Mouse (Mus musculus) embryonic facial prominence, embryonic 11.5 days (tissue): ENCODE measurements at regions not wholly inside any gene's neighbourhood (a gene's known extent, or its start where the extent isn't known, plus 50 kb on each side); places are given as distances from the start of the nearest gene placed in this dataset.

Experiments
- ATAC-seq: fragments of 200-750 bp; cut with Nextera tagmentation; replicated peaks from 2 replicates; pipeline ENCODE4 v1.8.0; 2017; ENCODE audit warnings: low read depth; ENCODE audit not compliant: insufficient number of reproducible peaks, low FRiP score, low TSS enrichment
- DNase-seq: peaks from one replicate; pipeline ENCODE4 v3.0.0-alpha.2; 2015; ENCODE audit warnings: low spot score
- H3K27ac ChIP-seq: fragments of 300-500 bp; sonication (generic); replicated peaks from 2 replicates; pipeline ENCODE4 v1.5.1; 2014; ENCODE audit warnings: mild to moderate bottlenecking, low read depth, low read length, control low read depth
- H3K27me3 ChIP-seq: fragments of 300-500 bp; sonication (generic); 2 replicates; pipeline ENCODE4 v1.6.1; 2014; ENCODE audit warnings: mild to moderate bottlenecking, low read length, moderate library complexity, mixed read lengths; ENCODE audit not compliant: control insufficient read depth, insufficient read depth
- H3K36me3 ChIP-seq: fragments of 300-500 bp; sonication (generic); replicated peaks from 2 replicates; pipeline ENCODE4 v1.6.1; 2014; ENCODE audit warnings: low read depth, mild to moderate bottlenecking, low read length, moderate library complexity, mixed read lengths; ENCODE audit not compliant: control insufficient read depth, insufficient read depth
- H3K4me1 ChIP-seq: fragments of 300-500 bp; sonication (generic); 2 replicates; pipeline ENCODE4 v1.6.1; 2014; ENCODE audit warnings: low read length, mixed read lengths; ENCODE audit not compliant: control insufficient read depth, insufficient read depth
- H3K4me2 ChIP-seq: fragments of 300-500 bp; sonication (generic); 2 replicates; pipeline ENCODE4 v1.6.1; 2014; ENCODE audit warnings: low read depth, mild to moderate bottlenecking, control low read depth, low read length, moderate library complexity
- H3K4me3 ChIP-seq: fragments of 300-500 bp; sonication (generic); 2 replicates; pipeline ENCODE4 v1.5.1; 2014; ENCODE audit warnings: low read depth, low read length, control low read depth
- H3K9ac ChIP-seq: fragments of 300-500 bp; sonication (generic); replicated peaks from 2 replicates; pipeline ENCODE4 v1.6.1; 2014; ENCODE audit warnings: mild to moderate bottlenecking, control low read depth, low read length
- H3K9me3 ChIP-seq: fragments of 300-500 bp; sonication (generic); replicated peaks from 2 replicates; pipeline ENCODE4 v1.6.1; 2016; ENCODE audit warnings: mild to moderate bottlenecking, low read length, inconsistent platforms, mixed read lengths; ENCODE audit not compliant: control insufficient read depth
- WGBS: fragments of 180-500 bp; shearing (Covaris S2); extraction: QIAGEN DNeasy Blood & Tissue Kit; methylation state at CpG from one replicate; pipeline ENCODE4 v1.1.7; 2014; 5-methylcytosine and 5-hydroxymethylcytosine counted together

DNA sequence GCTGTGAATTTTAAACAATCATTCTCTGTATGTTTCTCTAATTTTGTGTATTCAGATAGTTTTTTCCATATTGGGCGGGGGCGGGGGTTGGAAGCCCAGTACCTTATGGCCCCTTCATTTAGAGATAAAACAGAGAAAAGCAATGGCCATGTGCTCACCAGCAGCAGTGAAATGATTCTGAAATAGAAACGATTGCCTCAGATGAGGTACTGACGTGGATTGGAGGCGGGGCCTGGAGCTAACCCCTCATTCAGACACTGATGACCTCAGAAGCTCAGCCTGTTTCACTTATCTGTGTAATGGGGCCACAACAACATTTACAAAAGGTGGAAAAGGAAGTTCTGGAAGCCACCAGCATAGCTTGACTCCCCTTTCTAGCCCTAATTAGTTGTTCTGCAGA is 223.0 kb upstream of the Irx5 start:
- Histone ChIP-seq H3K9me3 (no peaks in the 10 kb centered on the region), H3K4me3 (no peak overlapping the region), H3K27me3 (peaks cover 2% of the 10 kb centered on the region; the same call in 1 of the 2 replicates), H3K9ac (0 out of 2 replicates have a peak overlapping the region, but pooled peaks have one; percentile 13), H3K4me1 (no peaks in the 10 kb centered on the region; the same call in 1 of the 2 replicates), H3K4me2 (no peak overlapping the region), H3K36me3 (no peaks in the 10 kb centered on the region), H3K27ac (no peak overlapping the region)
- DNase-seq: peak; percentile 53
- no peak for ATAC-seq
- WGBS: 17% methylated on average over 5 of the region's 5 CpGs

DNA sequence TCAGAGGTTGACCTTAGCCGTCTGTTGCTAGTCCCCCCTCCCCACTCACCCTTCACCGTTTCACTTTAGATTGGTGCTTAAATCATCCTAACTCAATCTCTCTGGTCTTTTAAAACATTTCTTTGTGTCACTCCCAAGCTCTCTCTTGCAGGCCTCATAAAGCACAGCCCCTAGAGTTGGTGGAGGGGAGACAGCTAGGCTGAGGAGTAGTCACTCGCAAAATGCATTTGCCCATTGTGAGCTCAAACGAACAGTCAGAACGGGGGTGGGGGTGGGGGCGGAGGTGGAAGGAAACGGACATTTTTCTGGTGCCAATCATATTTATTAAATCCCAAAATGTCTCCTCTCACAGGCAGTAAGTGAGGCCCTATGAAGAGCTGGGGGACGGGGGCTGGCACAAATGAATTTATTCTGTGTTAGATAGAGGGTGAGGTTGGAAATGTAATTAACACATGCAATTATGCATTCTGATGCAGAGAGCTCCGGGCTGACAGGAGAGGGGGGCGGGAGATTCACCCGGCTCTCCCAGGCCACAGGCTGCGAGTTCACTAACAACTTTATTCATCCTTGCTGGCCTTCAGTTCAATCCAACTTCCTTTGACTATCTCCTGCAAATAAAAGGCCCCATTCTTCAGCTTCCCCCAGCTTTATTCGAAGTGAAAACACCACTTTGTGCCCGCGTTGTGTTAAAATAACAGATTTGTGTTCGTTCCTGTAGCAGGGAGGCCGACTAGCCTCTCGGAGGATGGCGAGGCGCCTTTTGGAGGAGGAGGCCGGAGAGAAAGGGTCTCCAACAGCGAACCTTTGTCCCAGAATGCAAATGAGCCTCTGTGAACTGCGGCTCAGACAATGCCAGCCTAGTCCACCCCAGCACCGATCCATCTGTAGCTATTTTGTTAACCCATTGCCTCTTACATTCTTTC is 223.7 kb upstream of the Irx5 start:
- H3K36me3 ChIP-seq: no peaks in the 10 kb centered on the region
- H3K9me3 ChIP-seq: no peaks in the 10 kb centered on the region
- no peaks in the 10 kb centered on the region; the same call in 1 of the 2 replicates for H3K4me1 ChIP-seq
- DNase-seq (peak; percentile 70), ATAC-seq (peak; percentile 74)
- 7% methylated on average over 24 of the region's 24 CpGs for WGBS
- no peak overlapping the region for H3K27ac ChIP-seq
- H3K4me3 ChIP-seq: no peak overlapping the region
- 0 out of 2 replicates have a peak overlapping the region, but pooled peaks have one; percentile 18 for H3K9ac ChIP-seq
- peaks cover 2% of the 10 kb centered on the region; the same call in 1 of the 2 replicates for H3K27me3 ChIP-seq
- no peak overlapping the region for H3K4me2 ChIP-seq

GRCm38 (mm10) chr8:92132949-92133348 is 224.5 kb upstream of the Irx5 start:
- ATAC-seq: no peak
- Histone ChIP-seq H3K4me3 (no peak overlapping the region), H3K27ac (no peak overlapping the region), H3K4me1 (no peaks in the 10 kb centered on the region; the same call in 1 of the 2 replicates), H3K9me3 (no peaks in the 10 kb centered on the region), H3K36me3 (no peaks in the 10 kb centered on the region), H3K9ac (no peak overlapping the region), H3K27me3 (peaks cover 2% of the 10 kb centered on the region; the same call in 1 of the 2 replicates), H3K4me2 (no peak overlapping the region)
- WGBS: 35% methylated on average over 4 of the region's 4 CpGs
- no peak for DNase-seq

- Histone ChIP-seq H3K9ac (no peak overlapping the region), H3K27me3 (peaks cover 2% of the 10 kb centered on the region; the same call in 1 of the 2 replicates), H3K27ac (no peak overlapping the region), H3K4me1 (no peaks in the 10 kb centered on the region; the same call in 1 of the 2 replicates), H3K4me3 (no peak overlapping the region), H3K9me3 (no peaks in the 10 kb centered on the region), H3K4me2 (no peak overlapping the region), H3K36me3 (no peaks in the 10 kb centered on the region)
- 65% methylated on average over 5 of the region's 5 CpGs for WGBS
- ATAC-seq (no peak), DNase-seq (no peak)
Observed at GRCm38 (mm10) chr8:92132526-92132925, 224.9 kb upstream of the Irx5 start.

DNA sequence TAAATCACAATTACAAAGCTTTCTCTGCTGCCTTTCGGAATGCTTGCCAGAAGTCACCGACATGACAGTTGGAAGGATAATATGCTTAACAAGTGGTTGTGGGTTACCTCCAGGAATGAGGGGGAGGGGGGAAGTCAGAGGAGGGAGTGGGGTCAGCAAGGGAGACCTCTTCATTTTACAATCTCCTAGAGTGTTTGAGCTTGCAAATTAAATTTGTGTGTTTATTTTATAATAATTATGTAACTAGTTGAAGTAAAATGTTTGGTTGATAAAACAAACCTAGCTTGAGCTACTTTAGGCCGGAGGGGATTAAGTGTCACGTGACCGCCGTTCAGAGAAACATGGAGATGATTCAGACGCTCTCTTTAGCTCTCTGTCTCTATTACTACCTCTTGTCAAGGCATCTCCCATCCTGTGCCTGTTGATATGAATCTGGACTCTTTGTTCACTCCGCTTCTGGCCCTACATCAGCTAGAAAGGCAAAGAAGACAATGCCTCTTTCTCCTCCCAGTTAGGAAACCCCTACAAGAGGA is 227.3 kb upstream of the Irx5 start:
- Histone ChIP-seq H3K9ac (no peak overlapping the region), H3K4me2 (no peak overlapping the region), H3K27ac (no peak overlapping the region), H3K4me1 (no peaks in the 10 kb centered on the region), H3K27me3 (peaks cover 2% of the 10 kb centered on the region; the same call in 1 of the 2 replicates), H3K36me3 (no peaks in the 10 kb centered on the region), H3K4me3 (no peak overlapping the region), H3K9me3 (no peaks in the 10 kb centered on the region)
- ATAC-seq: no peak
- WGBS: 60% methylated on average over 8 of the region's 8 CpGs
- DNase-seq: no peak

- no peak overlapping the region for H3K9ac ChIP-seq
- DNase-seq (no peak), ATAC-seq (no peak)
- H3K27me3 ChIP-seq: peaks cover 2% of the 10 kb centered on the region; the same call in 1 of the 2 replicates
- no peak overlapping the region for H3K27ac ChIP-seq
- H3K9me3 ChIP-seq: no peaks in the 10 kb centered on the region
- H3K4me3 ChIP-seq: no peak overlapping the region
- no peaks in the 10 kb centered on the region for H3K4me1 ChIP-seq
- 73% methylated on average over 6 of the region's 6 CpGs for WGBS
- H3K4me2 ChIP-seq: no peak overlapping the region
- H3K36me3 ChIP-seq: no peaks in the 10 kb centered on the region
Observed at GRCm38 (mm10) chr8:92129241-92130015, 228.0 kb upstream of the Irx5 start.

GRCm38 (mm10) chr8:92125631-92126030 is 231.8 kb upstream of the Irx5 start:
- ATAC-seq: no peak
- no peak overlapping the region for H3K9ac ChIP-seq

More at GRCm38 (mm10) chr8:92125631-92126030, 231.8 kb upstream of the Irx5 start:
- H3K9me3 ChIP-seq: no peaks in the 10 kb centered on the region
- H3K36me3 ChIP-seq: no peaks in the 10 kb centered on the region
- peak; percentile 20 for DNase-seq
- no peak overlapping the region for H3K27ac ChIP-seq
- no peak overlapping the region for H3K4me3 ChIP-seq
- H3K4me2 ChIP-seq: no peak overlapping the region
- H3K4me1 ChIP-seq: no peaks in the 10 kb centered on the region
- H3K27me3 ChIP-seq: no peaks in the 10 kb centered on the region
- 46% methylated on average over 3 of the region's 3 CpGs for WGBS
